Mouse (Mus musculus) heart, embryonic 13.5 days (tissue): ENCODE measurements at regions not wholly inside any gene's neighbourhood (a gene's known extent, or its start where the extent isn't known, plus 50 kb on each side); places are given as distances from the start of the nearest gene placed in this dataset.

Source experiments
- ATAC-seq: fragments of 200-750 bp; cut with Nextera tagmentation; 2 replicates; pipeline ENCODE4 v1.8.0; 2017; ENCODE audit warnings: moderate TSS enrichment; ENCODE audit not compliant: insufficient number of reproducible peaks, low FRiP score, low TSS enrichment; ENCODE audit errors: extremely low read depth
- H3K27ac ChIP-seq: fragments of 300-500 bp; sonication (generic); replicated peaks from 2 replicates; pipeline ENCODE4 v1.5.1; 2015; ENCODE audit warnings: moderate library complexity, mild to moderate bottlenecking, inconsistent platforms
- H3K27me3 ChIP-seq: fragments of 300-500 bp; sonication (generic); replicated peaks from 2 replicates; pipeline ENCODE4 v1.6.1; 2015; ENCODE audit warnings: mild to moderate bottlenecking, inconsistent platforms
- H3K36me3 ChIP-seq: fragments of 300-500 bp; sonication (generic); 2 replicates; pipeline ENCODE4 v1.6.1; 2015; ENCODE audit warnings: mild to moderate bottlenecking, inconsistent platforms
- H3K4me1 ChIP-seq: fragments of 300-500 bp; sonication (generic); 2 replicates; pipeline ENCODE4 v1.6.1; 2015; ENCODE audit warnings: inconsistent platforms
- H3K4me2 ChIP-seq: fragments of 300-500 bp; sonication (generic); 2 replicates; pipeline ENCODE4 v1.6.1; 2015; ENCODE audit warnings: inconsistent platforms, mild to moderate bottlenecking, moderate library complexity
- H3K4me3 ChIP-seq: fragments of 300-500 bp; sonication (generic); 2 replicates; pipeline ENCODE4 v1.5.1; 2015; ENCODE audit warnings: moderate library complexity, mild to moderate bottlenecking, inconsistent platforms
- H3K9ac ChIP-seq: fragments of 300-500 bp; sonication (generic); 2 replicates; pipeline ENCODE4 v1.6.1; 2015; ENCODE audit warnings: inconsistent platforms, mild to moderate bottlenecking, moderate library complexity
- H3K9me3 ChIP-seq: fragments of 300-500 bp; sonication (generic); 2 replicates; pipeline ENCODE4 v1.6.1; 2016; ENCODE audit warnings: inconsistent platforms
- WGBS: fragments of 180-500 bp; shearing (Covaris S2); methylation state at CpG from one replicate; pipeline ENCODE4 v1.1.7; 2015; ENCODE audit warnings: mixed read lengths; 5-methylcytosine and 5-hydroxymethylcytosine counted together

GRCm38 (mm10) chr5:99782806-99783205, 53.9 kb upstream of the Rasgef1b start:
- no peak overlapping the region for H3K4me3 ChIP-seq
- H3K27me3 ChIP-seq: no peaks in the 10 kb centered on the region
- no peaks in the 10 kb centered on the region for H3K9me3 ChIP-seq
- ATAC-seq: no peak
- peak overlapping the region; percentile 7; the same call in 1 of the 2 replicates for H3K4me2 ChIP-seq
- peak overlapping the region; percentile 40 for H3K27ac ChIP-seq
- H3K4me1 ChIP-seq: peaks cover 30% of the 10 kb centered on the region
- WGBS: 24% methylated on average over 1 of the region's 1 CpGs
- H3K9ac ChIP-seq: no peak overlapping the region
- no peaks in the 10 kb centered on the region for H3K36me3 ChIP-seq

GRCm38 (mm10) chr5:99785850-99786249, 57.0 kb upstream of the Rasgef1b start:
- 84% methylated on average over 9 of the region's 9 CpGs for WGBS
- Histone ChIP-seq H3K4me3 (no peak overlapping the region), H3K27me3 (no peaks in the 10 kb centered on the region), H3K9me3 (no peaks in the 10 kb centered on the region), H3K36me3 (no peaks in the 10 kb centered on the region), H3K9ac (no peak overlapping the region), H3K27ac (no peak overlapping the region), H3K4me2 (no peak overlapping the region), H3K4me1 (peaks cover 30% of the 10 kb centered on the region)
- no peak for ATAC-seq

DNA sequence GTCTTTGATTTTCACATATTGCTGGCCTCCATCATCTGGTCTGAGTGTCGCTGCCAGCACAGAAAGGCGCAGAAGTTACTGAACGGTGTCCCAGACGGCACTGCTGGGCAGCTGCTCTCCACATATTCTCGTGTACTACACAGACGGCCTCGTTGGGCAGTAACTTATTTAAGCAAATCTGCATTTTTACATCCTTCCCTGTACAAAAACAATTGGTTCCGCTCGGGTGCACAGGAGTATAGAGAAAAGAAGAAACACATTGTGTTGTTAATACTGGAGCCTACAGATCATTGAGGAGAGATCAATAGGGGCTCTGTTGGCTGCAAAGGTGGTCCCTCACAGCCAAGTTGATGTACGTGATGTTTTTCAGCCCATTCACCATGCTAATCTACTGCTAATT, 58.4 kb upstream of the Rasgef1b start:
- H3K9ac ChIP-seq: no peak overlapping the region
- H3K4me1 ChIP-seq: peaks cover 18% of the 10 kb centered on the region
- no peaks in the 10 kb centered on the region for H3K9me3 ChIP-seq
- 65% methylated on average over 10 of the region's 10 CpGs for WGBS
- no peak overlapping the region for H3K27ac ChIP-seq
- H3K27me3 ChIP-seq: no peaks in the 10 kb centered on the region
- no peak overlapping the region for H3K4me3 ChIP-seq
- H3K4me2 ChIP-seq: no peak overlapping the region
- no peaks in the 10 kb centered on the region for H3K36me3 ChIP-seq
- ATAC-seq: no peak

GRCm38 (mm10) chr5:99787665-99788366, 59.0 kb upstream of the Rasgef1b start:
- H3K4me1 ChIP-seq: peaks cover 13% of the 10 kb centered on the region
- H3K9ac ChIP-seq: no peak overlapping the region
- H3K27me3 ChIP-seq: no peaks in the 10 kb centered on the region
- no peak overlapping the region for H3K4me3 ChIP-seq
- ATAC-seq: no peak
- no peaks in the 10 kb centered on the region for H3K9me3 ChIP-seq
- no peak overlapping the region for H3K4me2 ChIP-seq
- H3K27ac ChIP-seq: no peak overlapping the region
- no peaks in the 10 kb centered on the region for H3K36me3 ChIP-seq
- 72% methylated on average over 3 of the region's 3 CpGs for WGBS

DNA sequence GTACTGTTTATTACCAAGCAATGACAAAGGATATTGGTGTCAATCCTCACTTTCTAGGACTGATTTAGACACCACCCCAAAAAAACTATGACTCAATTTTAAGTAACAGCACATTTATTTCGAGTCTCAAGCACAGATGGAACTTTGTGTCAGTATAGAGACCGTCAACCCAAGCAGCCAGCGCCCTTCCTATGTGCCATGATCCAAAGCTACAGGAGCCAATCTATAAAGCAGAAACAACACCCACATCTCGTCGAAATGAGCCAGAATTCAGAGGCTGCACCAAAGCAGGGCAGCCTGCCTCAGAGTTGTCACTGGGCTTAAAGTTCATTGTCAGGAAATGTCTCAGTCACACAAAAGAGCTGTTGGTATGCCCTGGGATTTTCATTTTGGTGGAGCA, 61.9 kb upstream of the Rasgef1b start:
- WGBS: 81% methylated on average over 5 of the region's 5 CpGs
- H3K9ac ChIP-seq: no peak overlapping the region
- no peaks in the 10 kb centered on the region for H3K9me3 ChIP-seq
- H3K27ac ChIP-seq: no peak overlapping the region
- H3K4me2 ChIP-seq: no peak overlapping the region
- no peak for ATAC-seq
- no peak overlapping the region for H3K4me3 ChIP-seq
- H3K4me1 ChIP-seq: peaks cover 9% of the 10 kb centered on the region
- no peaks in the 10 kb centered on the region for H3K36me3 ChIP-seq
- H3K27me3 ChIP-seq: no peaks in the 10 kb centered on the region

GRCm38 (mm10) chr5:99800543-99800942, 71.7 kb upstream of the Rasgef1b start:
- Histone ChIP-seq H3K27ac (no peak overlapping the region), H3K36me3 (no peaks in the 10 kb centered on the region), H3K4me2 (no peak overlapping the region), H3K9ac (no peak overlapping the region), H3K4me1 (no peaks in the 10 kb centered on the region), H3K27me3 (no peaks in the 10 kb centered on the region), H3K9me3 (no peaks in the 10 kb centered on the region), H3K4me3 (no peak overlapping the region)
- WGBS: 78% methylated on average over 8 of the region's 8 CpGs
- ATAC-seq: no peak

GRCm38 (mm10) chr5:99801791-99802450, 73.1 kb upstream of the Rasgef1b start:
- 81% methylated on average over 13 of the region's 13 CpGs for WGBS
- no peak for ATAC-seq
- no peak overlapping the region for H3K4me2 ChIP-seq
- H3K9me3 ChIP-seq: no peaks in the 10 kb centered on the region
- no peaks in the 10 kb centered on the region for H3K27me3 ChIP-seq
- H3K36me3 ChIP-seq: no peaks in the 10 kb centered on the region
- no peak overlapping the region for H3K27ac ChIP-seq
- H3K4me1 ChIP-seq: no peaks in the 10 kb centered on the region
- no peak overlapping the region for H3K4me3 ChIP-seq
- no peak overlapping the region for H3K9ac ChIP-seq

DNA sequence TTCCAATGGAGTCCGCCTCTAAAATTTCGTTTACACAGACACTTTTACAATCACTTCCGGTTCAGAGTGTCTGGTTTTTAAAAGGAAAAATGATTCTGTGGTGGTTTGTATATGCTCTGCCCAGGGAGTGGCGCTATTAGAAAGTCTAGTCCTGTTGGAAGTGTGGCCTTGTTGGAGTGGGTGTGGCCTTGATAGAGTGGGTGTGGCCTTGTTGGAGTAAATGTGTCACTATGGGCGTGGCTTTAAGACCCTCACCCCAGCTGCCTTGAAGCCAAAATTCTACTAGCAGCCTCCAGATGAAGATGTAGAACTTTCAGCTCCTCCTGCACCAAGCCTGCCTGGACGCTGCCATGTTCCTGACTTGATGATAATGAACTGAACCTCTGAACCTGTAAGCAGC, 79.2 kb upstream of the Vamp9 start:
- H3K27ac ChIP-seq: no peak overlapping the region
- H3K9ac ChIP-seq: no peak overlapping the region
- no peak overlapping the region for H3K4me2 ChIP-seq
- H3K36me3 ChIP-seq: no peaks in the 10 kb centered on the region
- WGBS: 72% methylated on average over 6 of the region's 6 CpGs
- no peaks in the 10 kb centered on the region for H3K27me3 ChIP-seq
- H3K9me3 ChIP-seq: no peaks in the 10 kb centered on the region
- H3K4me3 ChIP-seq: no peak overlapping the region
- H3K4me1 ChIP-seq: peaks cover 12% of the 10 kb centered on the region
- ATAC-seq: no peak

DNA sequence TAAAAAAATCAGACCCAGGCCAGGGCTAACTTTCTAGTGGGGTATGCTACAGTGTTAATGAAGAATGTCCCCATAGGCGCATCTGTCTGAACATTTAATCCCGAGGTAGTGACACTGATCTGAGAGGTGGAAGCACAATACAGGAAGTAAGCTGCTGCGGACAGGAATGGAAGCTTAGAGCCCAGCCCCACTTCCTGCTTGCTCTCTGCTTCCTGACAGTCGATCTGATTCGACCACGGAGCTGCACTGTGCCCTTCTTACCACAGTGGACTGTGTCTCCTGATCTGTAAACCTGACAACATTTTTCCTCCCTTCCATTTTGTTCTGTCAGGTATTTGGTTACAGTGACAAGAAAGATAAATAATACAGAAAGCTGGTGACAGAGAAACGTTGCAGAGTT, 77.5 kb upstream of the Vamp9 start:
- Histone ChIP-seq H3K27me3 (no peaks in the 10 kb centered on the region), H3K4me2 (no peak overlapping the region), H3K27ac (no peak overlapping the region), H3K4me1 (peaks cover 5% of the 10 kb centered on the region; the same call in 1 of the 2 replicates), H3K9me3 (no peaks in the 10 kb centered on the region), H3K36me3 (no peaks in the 10 kb centered on the region), H3K9ac (no peak overlapping the region), H3K4me3 (no peak overlapping the region)
- WGBS: 40% methylated on average over 7 of the region's 7 CpGs
- ATAC-seq: no peak

DNA sequence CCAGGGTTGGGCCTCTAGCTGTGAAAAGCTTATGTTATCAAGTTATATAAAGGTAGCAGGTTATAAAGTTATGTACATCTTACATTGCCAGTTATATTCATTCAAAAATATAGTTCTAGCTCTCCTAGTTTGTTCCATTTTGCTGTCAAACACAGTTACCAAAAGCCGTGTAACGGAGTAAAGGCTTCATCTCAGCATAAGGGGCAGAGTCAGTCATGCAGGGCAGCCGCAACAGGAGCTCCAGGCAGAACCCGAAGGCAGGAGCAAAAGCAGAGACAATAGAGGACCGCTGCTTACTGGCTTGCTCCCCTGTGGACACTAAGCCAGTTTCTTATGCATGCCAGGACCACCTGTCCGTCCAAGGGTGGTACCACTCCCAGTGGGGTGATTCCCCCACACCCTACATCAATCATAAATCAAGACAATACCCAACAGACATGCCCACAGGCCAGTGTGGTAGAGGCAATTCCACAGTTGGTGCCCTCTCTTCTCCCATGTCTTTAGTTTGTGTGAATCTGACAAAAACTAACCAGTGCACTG, 67.7 kb upstream of the Vamp9 start:
- Histone ChIP-seq H3K9me3 (no peaks in the 10 kb centered on the region), H3K27ac (no peak overlapping the region), H3K9ac (no peak overlapping the region), H3K27me3 (no peaks in the 10 kb centered on the region), H3K36me3 (no peaks in the 10 kb centered on the region), H3K4me2 (no peak overlapping the region), H3K4me1 (no peaks in the 10 kb centered on the region), H3K4me3 (no peak overlapping the region)
- WGBS: 73% methylated on average over 6 of the region's 6 CpGs
- no peak for ATAC-seq

- Histone ChIP-seq H3K27me3 (no peaks in the 10 kb centered on the region), H3K36me3 (no peaks in the 10 kb centered on the region), H3K27ac (no peak overlapping the region), H3K4me3 (no peak overlapping the region), H3K9me3 (no peaks in the 10 kb centered on the region), H3K4me2 (no peak overlapping the region), H3K4me1 (no peaks in the 10 kb centered on the region), H3K9ac (no peak overlapping the region)
- 91% methylated on average over 11 of the region's 11 CpGs for WGBS
- no peak for ATAC-seq
Observed at GRCm38 (mm10) chr5:99839661-99840060, 66.4 kb upstream of the Vamp9 start.

GRCm38 (mm10) chr5:99840884-99841283, 65.2 kb upstream of the Vamp9 start:
- H3K4me3 ChIP-seq: no peak overlapping the region
- H3K9ac ChIP-seq: no peak overlapping the region
- no peak overlapping the region for H3K27ac ChIP-seq
- WGBS: 78% methylated on average over 9 of the region's 9 CpGs
- H3K27me3 ChIP-seq: no peaks in the 10 kb centered on the region
- no peak for ATAC-seq
- no peak overlapping the region for H3K4me2 ChIP-seq
- no peaks in the 10 kb centered on the region for H3K4me1 ChIP-seq
- no peaks in the 10 kb centered on the region for H3K36me3 ChIP-seq
- no peaks in the 10 kb centered on the region for H3K9me3 ChIP-seq
